Mouse (Mus musculus) heart, adult 2 months (tissue): ENCODE measurements at regions not wholly inside any gene's neighbourhood (a gene's known extent, or its start where the extent isn't known, plus 50 kb on each side); places are given as distances from the start of the nearest gene placed in this dataset.

Source experiments
- DNase-seq, 2 experiments: peaks; one replicate each; pipeline ENCODE4 v3.0.0; 2021
- H3K27ac ChIP-seq: fragments of 200-600 bp; 2 replicates; pipeline ENCODE4 v1.8.1; 2022
- H3K27me3 ChIP-seq: fragments of 200-500 bp; 2 replicates; pipeline ENCODE4 v1.6.1; 2012; ENCODE audit warnings: mild to moderate bottlenecking, low read length, inconsistent platforms, mixed read lengths; ENCODE audit not compliant: control insufficient read depth, insufficient read depth
- H3K36me3 ChIP-seq: fragments of 200-500 bp; 2 replicates; pipeline ENCODE4 v1.6.1; 2012; ENCODE audit warnings: low read length, inconsistent platforms; ENCODE audit not compliant: control insufficient read depth, insufficient read depth
- H3K4me1 ChIP-seq: fragments of 200-500 bp; 2 replicates; pipeline ENCODE4 v1.6.1; 2011; ENCODE audit warnings: low read length; ENCODE audit not compliant: control insufficient read depth, insufficient read depth
- H3K4me3 ChIP-seq: fragments of 200-600 bp; 2 replicates; pipeline ENCODE4 v1.8.1; 2022
- H3K79me2 ChIP-seq: fragments of 200-500 bp; replicated peaks from 2 replicates; pipeline ENCODE4 v1.6.1; 2012; ENCODE audit warnings: mild to moderate bottlenecking, inconsistent platforms, low read length, moderate library complexity, mixed read lengths; ENCODE audit not compliant: control insufficient read depth, insufficient read depth
- H3K9ac ChIP-seq: fragments of 200-500 bp; 2 replicates; pipeline ENCODE4 v1.6.1; 2012; ENCODE audit warnings: low read depth, mild to moderate bottlenecking, control low read depth, inconsistent platforms, low read length, mixed read lengths
- CTCF ChIP-seq: fragments of 200-600 bp; IDR thresholded peaks from 2 replicates; pipeline ENCODE4 v1.8.1; 2022; ENCODE audit warnings: antibody characterized with exemption, mild to moderate bottlenecking, moderate library complexity
- EP300 ChIP-seq: fragments of 200-500 bp; IDR thresholded peaks from 2 replicates; pipeline ENCODE4 v1.6.1; 2011; ENCODE audit warnings: low read depth, low read length, control low read depth; ENCODE audit not compliant: insufficient read depth
- POLR2A ChIP-seq: fragments of 200-500 bp; IDR thresholded peaks from 2 replicates; pipeline ENCODE4 v1.6.1; 2011; ENCODE audit warnings: mild to moderate bottlenecking, low read depth, low read length, control low read depth; ENCODE audit not compliant: insufficient read depth
- WGBS: fragments of 180-500 bp; shearing (Covaris S2); methylation state at CpG from one replicate; pipeline ENCODE4 v1.1.7; 2018; 5-methylcytosine and 5-hydroxymethylcytosine counted together
- intact Hi-C: fragments of 180-260 bp; cut with DNase I; formaldehyde crosslinking; loops from one replicate; pipeline ENCODE4 v1.15.1; 2025

GRCm38 (mm10) chr7:66593619-66594018, 95.8 kb downstream of the Asb7 start:
- Histone ChIP-seq H3K4me3 (no peak overlapping the region), H3K27ac (no peak overlapping the region), H3K36me3 (no peaks in the 10 kb centered on the region), H3K27me3 (no peaks in the 10 kb centered on the region), H3K9ac (no peak overlapping the region), H3K4me1 (no peaks in the 10 kb centered on the region), H3K79me2 (no peaks in the 10 kb centered on the region)
- WGBS = 26% methylated on average over 3 of the region's 3 CpGs
- intact Hi-C loops = no loop called here
- DNase-seq = no peak
- TF ChIP-seq CTCF (no peak), POLR2A (no peak), EP300 (no peak)

GRCm38 (mm10) chr7:66591594-66592290, 97.7 kb downstream of the Asb7 start:
- no peak overlapping the region for H3K27ac ChIP-seq
- no peak for TF ChIP-seq POLR2A
- no peak for TF ChIP-seq CTCF
- no peak for TF ChIP-seq EP300
- H3K4me1 ChIP-seq = no peaks in the 10 kb centered on the region
- WGBS = 49% methylated on average over 10 of the region's 10 CpGs
- intact Hi-C loops = no loop called here
- no peaks in the 10 kb centered on the region for H3K36me3 ChIP-seq
- H3K9ac ChIP-seq = no peak overlapping the region
- DNase-seq = no peak
- no peak overlapping the region for H3K4me3 ChIP-seq
- no peaks in the 10 kb centered on the region for H3K27me3 ChIP-seq
- H3K79me2 ChIP-seq = no peaks in the 10 kb centered on the region

- H3K9ac ChIP-seq = no peak overlapping the region
- DNase-seq = no peak
- 86% methylated on average over 1 of the region's 1 CpGs for WGBS
- intact Hi-C loops = no loop called here
- H3K4me1 ChIP-seq = no peaks in the 10 kb centered on the region
- H3K27me3 ChIP-seq = no peaks in the 10 kb centered on the region
- H3K79me2 ChIP-seq = no peaks in the 10 kb centered on the region
- H3K27ac ChIP-seq = no peak overlapping the region
- no peak overlapping the region for H3K4me3 ChIP-seq
- H3K36me3 ChIP-seq = no peaks in the 10 kb centered on the region
- TF ChIP-seq CTCF (no peak), POLR2A (no peak), EP300 (no peak)
Observed at GRCm38 (mm10) chr7:66586511-66586910, 102.9 kb downstream of the Asb7 start.

GRCm38 (mm10) chr7:66580687-66581151, 108.7 kb downstream of the Asb7 start:
- WGBS = 16% methylated on average over 2 of the region's 2 CpGs
- Histone ChIP-seq H3K27ac (no peak overlapping the region), H3K36me3 (no peaks in the 10 kb centered on the region), H3K9ac (no peak overlapping the region), H3K79me2 (no peaks in the 10 kb centered on the region), H3K4me3 (no peak overlapping the region), H3K27me3 (peaks cover 3% of the 10 kb centered on the region; the same call in 1 of the 2 replicates), H3K4me1 (peaks cover 3% of the 10 kb centered on the region)
- TF ChIP-seq CTCF (no peak), EP300 (no peak), POLR2A (no peak)
- DNase-seq = no peak
- intact Hi-C loops = no loop called here

GRCm38 (mm10) chr7:66576261-66576660, 113.1 kb downstream of the Asb7 start:
- H3K4me3 ChIP-seq = no peak overlapping the region
- peaks cover 3% of the 10 kb centered on the region; the same call in 1 of the 2 replicates for H3K27me3 ChIP-seq
- no peak for DNase-seq
- H3K9ac ChIP-seq = no peak overlapping the region
- no peaks in the 10 kb centered on the region for H3K36me3 ChIP-seq
- 69% methylated on average over 7 of the region's 7 CpGs for WGBS
- H3K27ac ChIP-seq = no peak overlapping the region
- TF ChIP-seq CTCF = no peak
- TF ChIP-seq POLR2A = no peak
- no peak for TF ChIP-seq EP300
- intact Hi-C loops = no loop called here
- no peaks in the 10 kb centered on the region for H3K79me2 ChIP-seq
- H3K4me1 ChIP-seq = peaks cover 3% of the 10 kb centered on the region

GRCm38 (mm10) chr7:66571451-66571850, 117.9 kb downstream of the Asb7 start:
- no peak for TF ChIP-seq POLR2A
- TF ChIP-seq EP300 = no peak
- no peak for TF ChIP-seq CTCF
- Histone ChIP-seq H3K27ac (no peak overlapping the region), H3K4me1 (no peaks in the 10 kb centered on the region), H3K9ac (no peak overlapping the region), H3K79me2 (no peaks in the 10 kb centered on the region), H3K27me3 (no peaks in the 10 kb centered on the region), H3K4me3 (no peak overlapping the region), H3K36me3 (no peaks in the 10 kb centered on the region)
- WGBS = 43% methylated on average over 5 of the region's 5 CpGs
- peak in 1 of 2 experiments; percentile 22 for DNase-seq
- intact Hi-C loops = no loop called here
